Mouse (Mus musculus): ENCODE data around the gene Pstk. TPM values are rescaled to one million over a fixed set of nuclear protein-coding genes. Genes with fewer than 3 reads are reported as not detected.
A peak's percentile ranks its signal among the peaks of the same experiment; 100 is the strongest.

The Pstk gene
- polyA plus RNA-seq (2012; rRNA removed), result 40.9 and 45.9 TPM in 2 replicates

DNA sequence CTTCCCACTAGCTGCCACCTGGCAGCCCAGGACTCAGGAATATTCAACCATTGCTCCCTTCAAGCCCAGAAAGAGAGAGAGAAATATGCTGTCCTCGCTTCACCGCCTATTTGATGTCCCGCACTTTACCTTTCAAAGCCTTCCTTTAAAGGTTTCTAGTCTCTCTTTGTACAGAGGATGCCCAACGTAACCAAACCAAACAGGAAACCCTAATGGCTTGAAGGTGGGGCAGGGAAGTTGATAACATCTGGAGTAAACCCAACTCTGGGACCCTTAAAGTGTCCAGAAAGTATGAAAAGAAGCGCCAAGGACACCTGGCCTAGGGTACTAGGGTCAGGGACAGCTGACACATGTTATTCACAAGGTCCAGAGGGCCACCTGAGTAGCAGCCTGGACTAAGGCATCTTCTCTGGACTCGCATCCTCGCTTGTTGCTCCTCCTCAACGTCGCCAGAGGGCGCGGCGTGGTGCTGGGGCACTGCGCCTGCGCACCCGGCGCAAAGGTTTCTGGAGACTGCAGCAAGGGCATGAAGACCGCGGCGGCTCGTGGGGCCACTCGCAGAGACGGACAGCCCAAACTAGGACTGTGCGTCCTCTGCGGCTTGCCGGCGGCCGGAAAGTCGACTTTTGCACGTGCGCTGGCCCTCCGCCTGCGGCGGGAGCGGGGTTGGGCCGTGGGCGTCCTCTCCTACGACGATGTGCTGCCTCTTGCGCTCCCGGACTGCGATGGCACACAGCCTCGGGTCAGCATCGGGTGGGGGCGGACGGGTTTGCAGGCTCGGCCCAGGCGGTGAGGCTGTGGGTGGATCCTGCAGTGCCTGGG is at the start of gene Pstk:
TSS of gene Pstk (plus strand) at position 494 of the 822 bp plus-strand sequence.
- no peaks in the 10 kb centered on the region for H3K27me3 ChIP-seq (replicated peaks; ENCODE audit: control insufficient read depth, insufficient read depth, low read length)
- DNase-seq, result peak; percentile 94
- peak; percentile 79 for TF ChIP-seq POLR2A (IDR thresholded peaks at IDR 0.05; ENCODE audit: low read depth, low read length)
- TF ChIP-seq CTCF (conservative IDR thresholded peaks at IDR 0.05; ENCODE audit: insufficient read depth, insufficient read length, low read depth, low read length), result peak; percentile 83
- WGBS, result 4% methylated on average over 47 of the region's 47 CpGs
- H3K36me3 ChIP-seq (ENCODE audit: control insufficient read depth, insufficient read depth, low read length), result no peaks in the 10 kb centered on the region
- peak within 1 kb of the TSS; percentile 71 for H3K27ac ChIP-seq (ENCODE audit: insufficient read depth, low read depth, low read length)
- H3K4me1 ChIP-seq (ENCODE audit: control insufficient read depth, insufficient read depth, low read length), result no peaks in the 10 kb centered on the region
- peak within 1 kb of the TSS; percentile 74 for H3K4me3 ChIP-seq (ENCODE audit: insufficient read depth, low read depth, low read length)

DNA sequence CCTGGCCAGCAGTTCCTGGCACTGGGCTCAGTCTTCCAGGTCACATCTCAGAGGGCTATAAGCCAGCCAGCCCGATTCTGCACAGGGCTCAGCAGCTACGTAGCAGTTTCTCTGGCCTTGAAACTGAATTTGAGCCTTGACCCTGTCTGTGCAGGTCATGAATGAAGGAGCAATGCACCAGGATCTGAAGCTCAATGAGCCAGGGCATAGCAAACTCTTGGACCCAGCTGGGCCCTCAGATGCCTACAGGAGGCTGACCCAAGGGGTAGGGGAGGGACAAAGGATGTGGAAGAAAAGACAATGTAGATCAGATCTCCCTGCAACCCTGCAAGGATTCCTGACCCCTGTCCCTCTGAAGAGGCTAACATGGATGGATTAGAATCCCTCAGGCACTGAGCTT is 48.7 kb upstream of the Pstk start, which contains the start of gene Cuzd1:
TSS of gene Cuzd1 (minus strand) at position 101 of the 400 bp plus-strand sequence.
- Histone ChIP-seq H3K4me3 (ENCODE audit: insufficient read depth, low read depth, low read length) (no peak within 1 kb of the TSS), H3K27ac (ENCODE audit: insufficient read depth, low read depth, low read length) (no peak within 1 kb of the TSS), H3K27me3 (replicated peaks; ENCODE audit: control insufficient read depth, insufficient read depth, low read length) (no peaks in the 10 kb centered on the region), H3K36me3 (ENCODE audit: control insufficient read depth, insufficient read depth, low read length) (no peaks in the 10 kb centered on the region), H3K4me1 (ENCODE audit: control insufficient read depth, insufficient read depth, low read length) (no peaks in the 10 kb centered on the region)
- DNase-seq, result no peak
- WGBS, result 50% methylated on average over 2 of the region's 2 CpGs
- TF ChIP-seq CTCF (conservative IDR thresholded peaks at IDR 0.05; ENCODE audit: insufficient read depth, insufficient read length, low read depth, low read length), result no peak
- no peak for TF ChIP-seq POLR2A (IDR thresholded peaks at IDR 0.05; ENCODE audit: low read depth, low read length)

DNA sequence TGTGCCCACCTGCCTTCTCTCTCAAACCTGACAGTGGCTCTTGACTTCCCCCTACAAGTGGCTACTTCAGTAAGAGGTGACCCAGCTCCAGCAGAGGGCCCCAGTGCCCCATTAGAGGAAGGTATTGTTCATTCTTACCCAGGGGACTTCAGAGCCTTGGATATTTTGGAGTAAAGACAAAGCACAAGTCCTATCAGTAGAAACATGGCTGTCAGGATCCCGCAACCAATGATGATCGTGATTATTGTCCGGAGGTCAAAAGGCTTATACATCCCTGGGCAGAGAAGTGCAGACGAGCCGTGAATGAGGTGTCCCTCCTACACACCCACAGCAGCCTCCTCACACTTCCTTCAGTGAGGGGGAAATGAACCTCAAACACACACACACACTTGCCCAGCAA is 43.9 kb upstream of the Pstk start:
- H3K4me3 ChIP-seq (ENCODE audit: insufficient read depth, low read depth, low read length), result no peak overlapping the region
- TF ChIP-seq POLR2A (IDR thresholded peaks at IDR 0.05; ENCODE audit: low read depth, low read length) (no peak), CTCF (conservative IDR thresholded peaks at IDR 0.05; ENCODE audit: insufficient read depth, insufficient read length, low read depth, low read length) (no peak)
- DNase-seq, result no peak
- no peaks in the 10 kb centered on the region for H3K4me1 ChIP-seq (ENCODE audit: control insufficient read depth, insufficient read depth, low read length)
- no peaks in the 10 kb centered on the region for H3K36me3 ChIP-seq (ENCODE audit: control insufficient read depth, insufficient read depth, low read length)
- H3K27me3 ChIP-seq (replicated peaks; ENCODE audit: control insufficient read depth, insufficient read depth, low read length), result no peaks in the 10 kb centered on the region
- 82% methylated on average over 5 of the region's 5 CpGs for WGBS
- no peak overlapping the region for H3K27ac ChIP-seq (ENCODE audit: insufficient read depth, low read depth, low read length)

DNA sequence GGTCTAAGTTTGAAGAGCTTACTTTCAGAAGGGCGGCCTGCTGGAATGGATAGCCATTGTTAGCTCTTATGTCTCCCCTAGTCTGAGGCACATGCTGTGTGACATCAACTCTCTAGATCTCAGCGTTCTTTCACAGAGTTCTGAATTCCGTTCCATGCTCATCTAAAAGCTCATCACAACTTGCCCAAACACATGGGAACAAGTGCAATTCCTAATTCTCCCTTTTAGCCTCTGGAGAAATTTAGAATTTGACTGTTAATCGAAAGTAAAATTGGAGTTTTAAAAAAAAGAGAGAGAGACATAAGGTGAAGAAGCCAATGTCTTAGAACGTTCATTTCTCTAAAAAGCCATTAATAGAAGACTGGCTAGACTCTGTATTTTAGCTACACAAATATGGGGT is 41.5 kb upstream of the Pstk start, which contains the start of gene Fam24b:
TSS of gene Fam24b (minus strand) at position 101 of the 400 bp plus-strand sequence.
- H3K4me3 ChIP-seq (ENCODE audit: insufficient read depth, low read depth, low read length), result no peak within 1 kb of the TSS
- H3K27me3 ChIP-seq (replicated peaks; ENCODE audit: control insufficient read depth, insufficient read depth, low read length), result no peaks in the 10 kb centered on the region
- no peak for DNase-seq
- WGBS, result 95% methylated on average over 5 of the region's 5 CpGs
- H3K36me3 ChIP-seq (ENCODE audit: control insufficient read depth, insufficient read depth, low read length), result no peaks in the 10 kb centered on the region
- no peak within 1 kb of the TSS for H3K27ac ChIP-seq (ENCODE audit: insufficient read depth, low read depth, low read length)
- TF ChIP-seq CTCF (conservative IDR thresholded peaks at IDR 0.05; ENCODE audit: insufficient read depth, insufficient read length, low read depth, low read length) (no peak), POLR2A (IDR thresholded peaks at IDR 0.05; ENCODE audit: low read depth, low read length) (no peak)
- no peaks in the 10 kb centered on the region for H3K4me1 ChIP-seq (ENCODE audit: control insufficient read depth, insufficient read depth, low read length)

DNA sequence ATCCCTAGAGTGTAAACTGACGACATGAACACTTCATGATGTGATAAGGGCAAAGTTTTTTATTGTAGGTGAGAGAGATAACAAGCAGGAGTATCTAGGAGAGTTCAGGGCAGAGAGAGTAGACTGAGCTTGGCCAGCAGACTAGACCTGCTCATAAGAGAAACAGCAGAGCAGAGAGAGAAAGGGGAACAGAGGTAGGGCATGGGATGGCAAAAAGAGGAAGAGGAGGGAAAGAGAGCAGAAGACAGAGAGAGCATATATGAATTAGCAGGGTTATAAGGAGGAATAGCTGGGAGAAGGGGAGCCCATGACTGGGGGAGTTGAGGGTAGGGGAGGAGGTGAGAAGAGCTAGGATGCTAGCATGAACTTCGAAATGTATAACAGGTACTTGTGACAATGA is 39.3 kb upstream of the Pstk start:
- 67% methylated on average over 2 of the region's 2 CpGs for WGBS
- TF ChIP-seq CTCF (conservative IDR thresholded peaks at IDR 0.05; ENCODE audit: insufficient read depth, insufficient read length, low read depth, low read length) (no peak), POLR2A (IDR thresholded peaks at IDR 0.05; ENCODE audit: low read depth, low read length) (no peak)
- no peaks in the 10 kb centered on the region for H3K27me3 ChIP-seq (replicated peaks; ENCODE audit: control insufficient read depth, insufficient read depth, low read length)
- no peak overlapping the region for H3K4me3 ChIP-seq (ENCODE audit: insufficient read depth, low read depth, low read length)
- H3K4me1 ChIP-seq (ENCODE audit: control insufficient read depth, insufficient read depth, low read length), result no peaks in the 10 kb centered on the region
- no peak for DNase-seq
- no peak overlapping the region for H3K27ac ChIP-seq (ENCODE audit: insufficient read depth, low read depth, low read length)
- no peaks in the 10 kb centered on the region for H3K36me3 ChIP-seq (ENCODE audit: control insufficient read depth, insufficient read depth, low read length)

DNA sequence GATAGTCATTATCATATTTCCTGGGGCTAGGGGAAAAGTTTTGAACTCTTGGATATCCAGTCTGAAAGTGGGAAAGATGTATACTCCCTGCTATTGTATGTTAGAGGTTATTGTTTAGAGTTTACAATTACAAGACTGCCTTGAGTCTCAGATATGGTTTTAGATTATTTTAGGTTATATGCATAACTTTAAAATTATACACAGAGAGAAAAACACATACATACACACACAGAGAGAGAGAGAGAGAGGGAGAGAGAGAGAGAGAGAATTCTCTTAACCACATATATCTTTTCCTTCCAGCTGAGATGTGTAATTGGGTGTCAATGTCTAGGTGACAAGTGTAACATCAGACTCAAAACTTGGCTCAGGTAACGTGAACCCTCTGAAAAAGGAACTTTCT is 37.4 kb upstream of the Pstk start, which contains the start of gene Fam24a:
TSS of gene Fam24a (plus strand) at position 301 of the 400 bp plus-strand sequence.
- 44% methylated on average over 1 of the region's 1 CpGs for WGBS
- Histone ChIP-seq H3K36me3 (ENCODE audit: control insufficient read depth, insufficient read depth, low read length) (no peaks in the 10 kb centered on the region), H3K4me3 (ENCODE audit: insufficient read depth, low read depth, low read length) (no peak within 1 kb of the TSS), H3K27me3 (replicated peaks; ENCODE audit: control insufficient read depth, insufficient read depth, low read length) (no peaks in the 10 kb centered on the region), H3K4me1 (ENCODE audit: control insufficient read depth, insufficient read depth, low read length) (no peaks in the 10 kb centered on the region), H3K27ac (ENCODE audit: insufficient read depth, low read depth, low read length) (no peak within 1 kb of the TSS)
- DNase-seq, result no peak
- no peak for TF ChIP-seq CTCF (conservative IDR thresholded peaks at IDR 0.05; ENCODE audit: insufficient read depth, insufficient read length, low read depth, low read length)
- TF ChIP-seq POLR2A (IDR thresholded peaks at IDR 0.05; ENCODE audit: low read depth, low read length), result no peak

DNA sequence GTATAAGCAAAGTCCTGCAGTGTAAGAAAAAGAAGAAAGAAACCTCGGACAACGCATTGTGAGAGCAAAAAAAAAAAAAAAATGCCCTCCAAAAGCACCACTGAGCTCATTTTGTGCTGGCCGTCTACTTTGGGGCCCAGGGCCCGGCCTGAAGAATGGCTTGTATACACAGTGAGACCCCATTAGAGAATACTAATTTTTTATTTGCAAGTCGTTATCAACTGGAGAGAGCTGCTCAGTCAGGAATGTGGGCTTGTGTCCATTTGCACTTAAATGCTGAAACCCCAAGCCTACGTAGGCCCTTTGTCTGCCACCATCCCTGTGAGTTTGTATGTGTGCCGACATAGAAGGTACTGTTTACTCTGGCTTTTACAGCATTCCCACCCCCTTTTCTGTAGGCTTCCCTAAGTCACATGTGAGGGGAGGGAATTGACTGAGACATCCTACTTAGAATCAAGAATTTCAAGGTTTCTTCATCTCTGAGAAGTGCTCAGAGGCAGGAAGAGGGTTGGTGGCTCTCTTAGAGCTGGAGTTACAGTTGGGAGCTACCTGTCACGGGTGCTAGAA is 33.4 kb upstream of the Pstk start:
- Histone ChIP-seq H3K4me1 (ENCODE audit: control insufficient read depth, insufficient read depth, low read length) (no peaks in the 10 kb centered on the region), H3K36me3 (ENCODE audit: control insufficient read depth, insufficient read depth, low read length) (no peaks in the 10 kb centered on the region), H3K27me3 (replicated peaks; ENCODE audit: control insufficient read depth, insufficient read depth, low read length) (no peaks in the 10 kb centered on the region), H3K4me3 (ENCODE audit: insufficient read depth, low read depth, low read length) (no peak overlapping the region), H3K27ac (ENCODE audit: insufficient read depth, low read depth, low read length) (no peak overlapping the region)
- 71% methylated on average over 8 of the region's 8 CpGs for WGBS
- TF ChIP-seq POLR2A (IDR thresholded peaks at IDR 0.05; ENCODE audit: low read depth, low read length), result no peak
- no peak for DNase-seq

All from kidney, adult 2 months (tissue).